Mouse (Mus musculus): ENCODE measurements around the gene Hcfc1. TPM values are rescaled to one million over a fixed set of nuclear protein-coding genes. Genes with fewer than 3 reads are reported as not detected.

The Hcfc1 gene
- polyA plus RNA-seq, 1 experiment from 2014 or later, result 85.5 TPM

DNA sequence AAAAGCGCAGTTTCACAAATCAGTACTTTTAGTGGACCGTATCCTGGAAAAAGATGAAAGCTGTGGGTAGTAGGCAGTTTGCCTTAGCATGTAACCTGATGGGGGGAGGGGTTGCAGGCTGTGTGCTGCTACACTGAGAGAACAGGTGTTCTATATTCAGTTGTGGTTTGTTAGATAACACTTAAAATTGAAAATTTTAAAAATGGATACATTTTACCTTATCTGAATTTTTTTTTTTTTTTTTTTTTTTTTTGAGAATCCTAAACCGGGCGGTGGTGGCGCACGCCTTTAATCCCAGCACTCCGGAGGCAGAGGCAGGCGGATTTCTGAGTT lies 43.6 kb downstream of the Hcfc1 start:
- no peaks in the 10 kb centered on the region for H3K27me3 ChIP-seq (ENCODE audit: control insufficient read depth, insufficient read depth, low read length)
- peak overlapping the region; percentile 58 for H3K4me2 ChIP-seq (ENCODE audit: low read depth, severe bottlenecking)
- DNase-seq (ENCODE audit: low spot score), result no peak
- no peaks in the 10 kb centered on the region for H3K36me3 ChIP-seq (ENCODE audit: control insufficient read depth, insufficient read depth, low read length)
- H3K27ac ChIP-seq (replicated peaks; ENCODE audit: low read depth, low read length), result no peak overlapping the region
- no peak for ATAC-seq (ENCODE audit: insufficient number of reproducible peaks, low FRiP score, low TSS enrichment, low read depth)
- peak overlapping the region; percentile 49 for H3K4me3 ChIP-seq (ENCODE audit: low read depth, low read length)
- 78% methylated on average over 8 of the region's 8 CpGs for WGBS
- no peaks in the 10 kb centered on the region for H3K9me3 ChIP-seq (ENCODE audit: control insufficient read depth, low read length)
- peak overlapping the region; percentile 56; the same call in 1 of the 2 replicates for H3K9ac ChIP-seq (ENCODE audit: low read length)
- no peaks in the 10 kb centered on the region for H3K4me1 ChIP-seq (ENCODE audit: control insufficient read depth, insufficient read depth, low read length)

GRCm38 (mm10) chrX:73921823-73922549 lies 44.2 kb downstream of the Hcfc1 start, which contains the start of the genes Arhgap4 and Naa10:
Gene Arhgap4 (minus strand): TSS chrX:73921870.
Gene Naa10 (minus strand): TSS chrX:73921944.
- Histone ChIP-seq H3K4me3 (ENCODE audit: low read depth, low read length) (peak within 1 kb of the TSS; percentile 49), H3K4me1 (ENCODE audit: control insufficient read depth, insufficient read depth, low read length) (no peaks in the 10 kb centered on the region), H3K27me3 (ENCODE audit: control insufficient read depth, insufficient read depth, low read length) (no peaks in the 10 kb centered on the region), H3K9ac (ENCODE audit: low read length) (peak within 1 kb of the TSS; percentile 66), H3K9me3 (ENCODE audit: control insufficient read depth, low read length) (no peaks in the 10 kb centered on the region), H3K4me2 (ENCODE audit: low read depth, severe bottlenecking) (peak within 1 kb of the TSS; percentile 58), H3K27ac (replicated peaks; ENCODE audit: low read depth, low read length) (no peak within 1 kb of the TSS), H3K36me3 (ENCODE audit: control insufficient read depth, insufficient read depth, low read length) (no peaks in the 10 kb centered on the region)
- 17% methylated on average over 43 of the region's 43 CpGs for WGBS
- peak; percentile 83 for DNase-seq (ENCODE audit: low spot score)
- peak; percentile 96 for ATAC-seq (ENCODE audit: insufficient number of reproducible peaks, low FRiP score, low TSS enrichment, low read depth)

GRCm38 (mm10) chrX:73921285-73921822 lies 44.8 kb downstream of the Hcfc1 start:
- Histone ChIP-seq H3K9me3 (ENCODE audit: control insufficient read depth, low read length) (no peaks in the 10 kb centered on the region), H3K4me1 (ENCODE audit: control insufficient read depth, insufficient read depth, low read length) (no peaks in the 10 kb centered on the region), H3K36me3 (ENCODE audit: control insufficient read depth, insufficient read depth, low read length) (no peaks in the 10 kb centered on the region), H3K4me3 (ENCODE audit: low read depth, low read length) (peak overlapping the region; percentile 49), H3K27me3 (ENCODE audit: control insufficient read depth, insufficient read depth, low read length) (no peaks in the 10 kb centered on the region), H3K9ac (ENCODE audit: low read length) (peak overlapping the region; percentile 66), H3K27ac (replicated peaks; ENCODE audit: low read depth, low read length) (no peak overlapping the region), H3K4me2 (ENCODE audit: low read depth, severe bottlenecking) (peak overlapping the region; percentile 47)
- DNase-seq (ENCODE audit: low spot score) (no peak), ATAC-seq (ENCODE audit: insufficient number of reproducible peaks, low FRiP score, low TSS enrichment, low read depth) (peak; percentile 10; the same call in 1 of the 2 replicates)
- 25% methylated on average over 34 of the region's 34 CpGs for WGBS

- no peak overlapping the region for H3K4me3 ChIP-seq (ENCODE audit: low read depth, low read length)
Measured at GRCm38 (mm10) chrX:73918631-73919030, 47.5 kb downstream of the Hcfc1 start.

DNA sequence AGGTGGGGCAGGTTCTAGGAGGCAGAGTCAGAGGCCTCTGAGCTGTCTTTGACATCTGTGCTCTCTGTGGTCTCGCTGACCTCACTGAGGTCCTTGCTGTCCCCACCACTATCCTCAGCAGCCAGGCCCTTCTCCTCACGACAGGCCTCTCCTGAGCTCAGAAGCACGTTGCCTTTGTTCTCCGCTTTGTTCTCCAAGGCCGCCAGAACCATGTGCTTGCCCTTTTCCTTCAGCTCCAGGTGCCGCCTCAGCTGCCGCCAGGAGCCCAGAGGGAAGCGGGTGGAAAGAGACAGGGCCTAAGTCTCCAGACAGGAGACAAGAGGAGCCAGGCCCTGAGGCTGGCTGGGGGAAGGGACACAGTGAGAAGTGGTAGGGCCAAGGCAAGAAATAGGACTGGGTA lies 49.2 kb downstream of the Hcfc1 start:
- ATAC-seq (ENCODE audit: insufficient number of reproducible peaks, low FRiP score, low TSS enrichment, low read depth) (no peak), DNase-seq (ENCODE audit: low spot score) (no peak)
- 77% methylated on average over 8 of the region's 8 CpGs for WGBS

More at GRCm38 (mm10) chrX:73918631-73919030, 47.5 kb downstream of the Hcfc1 start:
- DNase-seq (ENCODE audit: low spot score), result no peak
- no peaks in the 10 kb centered on the region for H3K4me1 ChIP-seq (ENCODE audit: control insufficient read depth, insufficient read depth, low read length)
- H3K27ac ChIP-seq (replicated peaks; ENCODE audit: low read depth, low read length), result no peak overlapping the region
- 88% methylated on average over 5 of the region's 5 CpGs for WGBS
- no peaks in the 10 kb centered on the region for H3K27me3 ChIP-seq (ENCODE audit: control insufficient read depth, insufficient read depth, low read length)
- no peaks in the 10 kb centered on the region for H3K36me3 ChIP-seq (ENCODE audit: control insufficient read depth, insufficient read depth, low read length)
- H3K4me2 ChIP-seq (ENCODE audit: low read depth, severe bottlenecking), result no peak overlapping the region
- ATAC-seq (ENCODE audit: insufficient number of reproducible peaks, low FRiP score, low TSS enrichment, low read depth), result no peak
- no peaks in the 10 kb centered on the region for H3K9me3 ChIP-seq (ENCODE audit: control insufficient read depth, low read length)
- H3K9ac ChIP-seq (ENCODE audit: low read length), result no peak overlapping the region

DNA sequence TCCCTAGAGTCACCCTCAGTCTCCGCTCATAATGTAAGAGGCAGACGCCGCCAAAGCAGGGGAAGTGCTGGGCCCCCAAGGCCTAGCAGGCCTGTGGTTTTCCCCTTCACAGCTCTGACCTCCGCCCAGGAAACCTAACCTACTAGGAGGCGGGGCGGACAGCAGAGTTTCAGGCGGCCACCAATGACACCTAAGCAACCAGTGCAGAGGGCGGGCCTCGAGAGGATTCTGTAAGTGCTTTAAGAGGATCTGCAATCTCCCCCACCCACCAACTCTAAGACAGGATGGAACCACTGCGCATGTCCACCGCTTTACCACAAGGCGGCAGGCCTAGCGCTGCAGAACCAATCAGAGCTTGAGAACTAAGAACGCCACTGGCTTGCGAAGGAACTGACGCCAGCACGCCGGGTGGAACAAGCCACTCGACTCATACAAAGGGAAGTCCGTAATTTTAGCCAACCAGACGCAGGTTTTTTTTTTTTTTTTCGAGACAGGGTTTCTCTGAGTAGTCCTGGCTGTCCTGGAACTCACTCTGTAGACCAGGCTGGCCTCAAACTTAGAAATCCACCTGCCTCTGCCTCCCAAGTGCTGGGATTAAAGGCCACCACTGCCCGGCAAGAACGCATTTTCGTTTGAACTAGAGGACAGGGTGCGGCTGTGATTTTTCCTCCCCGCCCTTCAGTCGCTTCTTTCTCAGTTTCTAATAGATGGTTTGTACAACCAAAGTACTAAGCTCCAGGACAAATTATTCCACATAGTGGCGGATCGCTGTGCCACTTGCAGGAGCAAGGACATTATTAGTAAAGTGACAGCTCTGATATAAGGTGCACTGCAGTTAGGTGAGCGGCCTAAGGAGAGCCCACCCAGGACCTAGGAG lies 51.1 kb downstream of the Hcfc1 start:
- H3K4me2 ChIP-seq (ENCODE audit: low read depth, severe bottlenecking), result peak overlapping the region; percentile 18; the same call in 1 of the 2 replicates
- DNase-seq (ENCODE audit: low spot score) (peak; percentile 88), ATAC-seq (ENCODE audit: insufficient number of reproducible peaks, low FRiP score, low TSS enrichment, low read depth) (peak; percentile 96)
- no peaks in the 10 kb centered on the region for H3K27me3 ChIP-seq (ENCODE audit: control insufficient read depth, insufficient read depth, low read length)
- no peaks in the 10 kb centered on the region for H3K4me1 ChIP-seq (ENCODE audit: control insufficient read depth, insufficient read depth, low read length)
- no peak overlapping the region for H3K4me3 ChIP-seq (ENCODE audit: low read depth, low read length)
- H3K9ac ChIP-seq (ENCODE audit: low read length), result no peak overlapping the region
- no peaks in the 10 kb centered on the region for H3K9me3 ChIP-seq (ENCODE audit: control insufficient read depth, low read length)
- 0 out of 2 replicates have a peak overlapping the region, but pooled peaks have one; percentile 18 for H3K27ac ChIP-seq (replicated peaks; ENCODE audit: low read depth, low read length)
- WGBS, result 25% methylated on average over 31 of the region's 31 CpGs
- no peaks in the 10 kb centered on the region for H3K36me3 ChIP-seq (ENCODE audit: control insufficient read depth, insufficient read depth, low read length)

More for the DNA sequence above, 49.2 kb downstream of the Hcfc1 start:
- no peak overlapping the region for H3K27ac ChIP-seq (replicated peaks; ENCODE audit: low read depth, low read length)
- no peak overlapping the region for H3K4me2 ChIP-seq (ENCODE audit: low read depth, severe bottlenecking)
- no peaks in the 10 kb centered on the region for H3K9me3 ChIP-seq (ENCODE audit: control insufficient read depth, low read length)
- H3K36me3 ChIP-seq (ENCODE audit: control insufficient read depth, insufficient read depth, low read length), result no peaks in the 10 kb centered on the region
- H3K4me3 ChIP-seq (ENCODE audit: low read depth, low read length), result no peak overlapping the region
- no peak overlapping the region for H3K9ac ChIP-seq (ENCODE audit: low read length)
- H3K27me3 ChIP-seq (ENCODE audit: control insufficient read depth, insufficient read depth, low read length), result no peaks in the 10 kb centered on the region
- no peaks in the 10 kb centered on the region for H3K4me1 ChIP-seq (ENCODE audit: control insufficient read depth, insufficient read depth, low read length)

GRCm38 (mm10) chrX:73911588-73911987 lies 54.6 kb downstream of the Hcfc1 start:
- H3K4me3 ChIP-seq (ENCODE audit: low read depth, low read length), result no peak overlapping the region
- no peak for DNase-seq (ENCODE audit: low spot score)
- no peaks in the 10 kb centered on the region for H3K9me3 ChIP-seq (ENCODE audit: control insufficient read depth, low read length)
- no peak overlapping the region; the same call in 1 of the 2 replicates for H3K4me2 ChIP-seq (ENCODE audit: low read depth, severe bottlenecking)
- H3K9ac ChIP-seq (ENCODE audit: low read length), result no peak overlapping the region
- no peaks in the 10 kb centered on the region for H3K36me3 ChIP-seq (ENCODE audit: control insufficient read depth, insufficient read depth, low read length)
- H3K27me3 ChIP-seq (ENCODE audit: control insufficient read depth, insufficient read depth, low read length), result no peaks in the 10 kb centered on the region
- no peak overlapping the region for H3K27ac ChIP-seq (replicated peaks; ENCODE audit: low read depth, low read length)
- H3K4me1 ChIP-seq (ENCODE audit: control insufficient read depth, insufficient read depth, low read length), result no peaks in the 10 kb centered on the region
- 83% methylated on average over 2 of the region's 2 CpGs for WGBS
- no peak for ATAC-seq (ENCODE audit: insufficient number of reproducible peaks, low FRiP score, low TSS enrichment, low read depth)

- no peak for ATAC-seq (ENCODE audit: insufficient number of reproducible peaks, low FRiP score, low TSS enrichment, low read depth)
- no peaks in the 10 kb centered on the region for H3K36me3 ChIP-seq (ENCODE audit: control insufficient read depth, insufficient read depth, low read length)
- no peaks in the 10 kb centered on the region for H3K4me1 ChIP-seq (ENCODE audit: control insufficient read depth, insufficient read depth, low read length)
- 22% methylated on average over 25 of the region's 26 CpGs for WGBS
- H3K4me2 ChIP-seq (ENCODE audit: low read depth, severe bottlenecking), result peak overlapping the region; percentile 33
- H3K9ac ChIP-seq (ENCODE audit: low read length), result no peak overlapping the region
- no peak overlapping the region for H3K27ac ChIP-seq (replicated peaks; ENCODE audit: low read depth, low read length)
- H3K4me3 ChIP-seq (ENCODE audit: low read depth, low read length), result no peak overlapping the region
- no peak for DNase-seq (ENCODE audit: low spot score)
- H3K9me3 ChIP-seq (ENCODE audit: control insufficient read depth, low read length), result no peaks in the 10 kb centered on the region
- H3K27me3 ChIP-seq (ENCODE audit: control insufficient read depth, insufficient read depth, low read length), result no peaks in the 10 kb centered on the region
Measured at GRCm38 (mm10) chrX:73911156-73911555, 55.0 kb downstream of the Hcfc1 start.

All from limb, embryonic 11.5 days (tissue).